Mouse (Mus musculus): ENCODE data around the gene Rtl6. TPM values are rescaled to one million over a fixed set of nuclear protein-coding genes. Genes with fewer than 3 reads are reported as not detected.

Rtl6 gene
- total RNA-seq (2021), result 1 to 10 TPM; 3.5 to 4.3 TPM
- long read RNA-seq, experiment 1, full-length matches to known transcripts, result 9 of 9 reads
- long read RNA-seq, experiment 1, partial matches to known transcripts, result 0 of 9 reads
- long read RNA-seq, experiment 1, other reads (novel, unspliced or antisense), result 0 of 9 reads
- long read RNA-seq, experiment 2, full-length matches to known transcripts, result 19 of 20 reads
- long read RNA-seq, experiment 2, partial matches to known transcripts, result 0 of 20 reads
- long read RNA-seq, experiment 2, other reads (novel, unspliced or antisense), result 1 of 20 reads

DNA sequence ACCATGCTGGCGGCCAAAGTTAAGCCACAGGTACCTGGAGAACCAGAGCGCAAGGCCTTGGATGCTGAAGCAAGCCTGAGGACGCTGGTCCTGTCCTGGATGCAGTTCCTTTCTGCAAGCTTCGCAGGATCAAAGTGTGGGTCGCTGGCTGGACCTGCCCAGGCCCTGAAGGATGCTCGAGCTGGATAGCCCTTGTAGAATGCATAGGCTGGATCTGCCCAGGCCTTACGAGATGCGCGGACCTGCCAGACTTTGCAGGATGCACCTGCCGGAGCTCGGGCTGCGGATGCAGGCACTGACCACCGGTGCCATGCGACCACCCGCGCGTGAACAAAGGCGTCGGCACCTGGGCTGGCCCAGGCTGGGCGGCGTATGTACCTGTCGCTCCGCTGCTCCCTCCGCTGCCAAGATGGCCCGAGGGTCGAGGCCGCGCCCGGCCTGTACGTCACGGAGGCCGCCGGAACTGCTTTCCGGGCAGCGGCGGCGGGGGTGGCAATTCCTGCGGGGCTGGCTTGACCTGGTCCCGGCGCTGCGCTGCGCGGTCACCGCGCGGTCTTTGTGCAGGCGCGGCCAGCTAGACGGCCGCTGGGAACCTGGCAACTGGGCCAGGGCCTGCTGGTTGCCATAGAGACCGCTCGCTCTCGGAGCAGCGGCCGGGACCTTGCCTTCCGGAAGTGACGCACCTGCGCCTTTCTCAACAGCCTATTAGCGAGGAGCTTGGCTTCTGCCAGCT, at the start of gene Rtl6:
TSS of gene Rtl6 (minus strand) at position 635 of the 733 bp plus-strand sequence.
- peak; percentile 75 to 78 for DNase-seq (ENCODE audit: low spot score in 2 of 2)

DNA sequence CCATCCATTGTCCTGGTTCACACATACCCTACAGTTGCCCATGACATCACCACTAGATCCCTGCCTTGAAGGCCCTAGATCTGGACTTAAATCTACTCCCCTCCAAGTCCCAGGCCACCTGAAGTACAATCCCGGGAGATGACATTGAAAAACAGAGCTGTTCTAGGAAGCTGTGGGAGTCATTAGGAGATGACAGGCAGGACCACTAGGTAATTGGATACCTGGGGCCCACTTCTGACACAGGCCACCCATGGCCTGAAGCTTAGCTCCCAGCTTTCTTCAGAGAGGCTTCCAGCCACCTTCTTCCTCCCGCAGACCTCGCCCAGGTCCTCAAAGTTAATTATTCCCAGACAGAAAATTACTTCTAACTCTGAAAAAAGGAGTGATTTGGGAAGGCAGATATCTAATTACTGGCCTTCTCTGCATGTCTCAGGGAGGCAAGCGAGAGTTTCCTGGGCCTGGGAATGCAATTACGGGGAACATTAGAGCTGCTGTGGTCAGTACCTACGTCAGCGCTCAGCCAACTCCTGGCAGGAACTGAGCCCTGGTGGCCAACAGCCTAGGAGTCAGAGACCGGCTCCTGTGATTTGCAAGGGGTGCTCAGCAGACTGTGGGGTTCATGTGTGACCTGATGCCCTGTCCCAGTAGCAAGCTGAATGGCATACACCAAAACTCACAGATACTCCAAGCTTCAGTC, 45.8 kb upstream of the Rtl6 start:
- no peak for DNase-seq (ENCODE audit: low spot score in 2 of 2)

DNA sequence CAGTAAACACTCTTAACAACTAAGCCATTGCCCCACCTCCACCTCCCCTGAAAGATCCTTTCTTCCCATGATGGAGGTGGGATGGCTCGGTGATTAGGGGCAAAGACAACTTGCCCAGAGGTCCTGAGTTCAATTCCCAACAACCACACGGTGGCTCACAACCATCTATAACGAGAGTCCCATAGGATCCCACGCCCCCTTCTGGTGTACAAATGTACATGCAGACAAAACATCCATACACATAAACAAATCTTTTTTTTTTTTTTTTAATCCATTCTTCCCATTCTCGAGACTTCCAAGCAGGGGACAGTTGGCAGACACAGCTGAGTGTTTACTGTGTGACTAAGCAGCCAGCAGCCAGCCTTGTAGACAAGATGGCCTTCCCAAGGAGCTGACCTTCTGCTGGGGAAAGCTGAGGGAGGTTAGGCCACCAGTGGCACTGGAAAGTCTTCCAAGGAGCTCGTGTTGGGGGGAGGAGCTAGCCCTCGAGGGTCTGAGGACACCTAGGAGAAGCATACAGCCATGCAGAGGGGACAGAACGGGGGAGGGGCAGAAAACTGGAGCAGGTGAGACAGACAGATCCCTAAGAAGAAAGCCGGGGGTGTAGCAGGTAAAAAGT, 43.5 kb upstream of the Rtl6 start:
- DNase-seq (ENCODE audit: low spot score in 2 of 2), result no peak

DNA sequence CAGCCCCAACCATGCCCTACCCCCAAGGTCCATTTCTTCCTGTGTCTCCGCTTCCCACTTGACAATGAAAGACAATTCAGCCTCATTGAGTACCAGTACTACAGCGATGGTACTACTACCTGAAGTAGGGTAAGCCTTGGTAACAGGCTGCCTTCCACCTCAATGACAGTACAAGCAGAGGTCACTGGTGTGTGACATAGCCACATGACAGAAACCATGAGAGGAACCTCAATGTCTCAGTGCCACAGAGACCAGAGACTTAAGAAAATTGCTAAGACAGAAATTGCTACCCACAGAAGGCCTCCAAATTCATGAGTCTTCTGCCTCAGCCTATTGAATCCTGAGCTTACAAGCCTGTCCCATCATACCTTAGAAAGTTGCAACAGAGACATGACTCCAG, 41.3 kb upstream of the Rtl6 start:
- no peak for DNase-seq (ENCODE audit: low spot score in 2 of 2)

DNA sequence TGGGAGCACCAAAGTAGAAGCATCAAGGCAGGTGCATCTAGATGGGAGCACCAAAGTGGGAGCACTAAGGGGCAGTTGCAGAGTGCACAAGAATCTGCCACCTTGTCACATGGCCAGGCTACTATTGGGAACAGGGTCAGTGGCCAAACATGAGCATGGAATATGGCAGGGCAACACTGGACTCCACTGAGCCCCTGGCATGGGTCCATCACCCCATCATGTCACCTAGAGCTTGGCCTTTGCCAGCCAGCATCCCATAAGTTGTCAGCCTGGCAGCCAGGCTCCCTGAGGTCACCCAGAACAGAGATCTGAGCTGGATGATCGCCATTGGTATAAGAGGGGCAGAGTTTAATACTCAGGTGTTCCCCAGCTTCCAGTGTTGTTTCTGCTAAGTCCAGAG, 40.2 kb upstream of the Rtl6 start:
- no peak for DNase-seq (ENCODE audit: low spot score in 2 of 2)

DNA sequence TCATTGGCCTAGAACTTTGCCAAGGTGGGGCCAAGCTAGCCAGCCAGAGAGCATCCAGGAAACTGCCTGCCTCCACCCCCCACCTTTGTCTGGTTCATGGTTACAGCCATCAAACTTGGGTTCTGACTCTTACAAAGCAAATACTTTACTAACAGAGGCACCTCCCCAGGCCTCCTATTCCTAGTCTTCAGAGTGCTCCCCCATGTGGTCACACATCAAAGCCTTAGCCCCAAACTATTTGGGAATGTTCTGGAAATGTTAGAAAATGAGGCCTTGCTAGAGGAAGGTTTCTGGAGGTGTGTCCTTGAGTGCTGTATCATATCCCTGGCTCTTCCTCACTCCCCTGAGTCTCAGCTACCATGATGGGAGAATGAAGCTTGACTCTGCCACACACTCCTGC, 39.4 kb upstream of the Rtl6 start:
- no peak for DNase-seq (ENCODE audit: low spot score in 2 of 2)

DNA sequence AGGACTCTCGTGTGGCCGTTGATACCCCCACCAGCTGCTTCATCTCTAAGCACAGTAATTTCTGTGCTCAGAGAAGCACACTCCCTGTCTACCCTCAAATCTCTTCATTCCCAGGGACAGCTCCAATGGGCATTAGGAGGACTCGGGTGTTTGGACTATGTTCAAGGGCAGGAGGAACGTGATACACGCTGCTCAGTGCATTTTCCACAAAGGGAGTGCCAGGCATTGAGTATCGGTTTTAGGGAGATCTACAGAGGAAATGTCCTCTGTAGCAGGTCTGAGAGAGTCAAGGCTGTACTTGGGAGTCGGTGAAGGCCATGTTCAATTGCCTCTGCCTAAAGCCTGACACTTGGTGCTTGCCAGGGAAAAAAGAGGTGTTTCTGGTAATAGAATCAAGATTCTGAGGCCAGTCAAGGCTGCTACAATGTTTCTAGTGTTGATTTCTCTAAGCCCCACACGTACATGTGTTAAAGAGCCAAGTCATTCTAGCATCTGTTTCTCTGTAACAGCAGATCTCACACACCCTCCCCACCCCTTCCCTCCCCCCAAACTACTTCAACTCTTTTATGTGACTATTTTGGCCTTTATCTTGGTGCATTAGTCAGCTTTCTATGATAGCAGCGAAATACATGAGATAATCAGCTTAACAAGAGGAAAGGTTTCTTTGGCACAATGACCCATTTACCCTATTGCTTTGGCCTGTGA, 37.8 kb upstream of the Rtl6 start:
- DNase-seq (ENCODE audit: low spot score in 2 of 2), result no peak

DNA sequence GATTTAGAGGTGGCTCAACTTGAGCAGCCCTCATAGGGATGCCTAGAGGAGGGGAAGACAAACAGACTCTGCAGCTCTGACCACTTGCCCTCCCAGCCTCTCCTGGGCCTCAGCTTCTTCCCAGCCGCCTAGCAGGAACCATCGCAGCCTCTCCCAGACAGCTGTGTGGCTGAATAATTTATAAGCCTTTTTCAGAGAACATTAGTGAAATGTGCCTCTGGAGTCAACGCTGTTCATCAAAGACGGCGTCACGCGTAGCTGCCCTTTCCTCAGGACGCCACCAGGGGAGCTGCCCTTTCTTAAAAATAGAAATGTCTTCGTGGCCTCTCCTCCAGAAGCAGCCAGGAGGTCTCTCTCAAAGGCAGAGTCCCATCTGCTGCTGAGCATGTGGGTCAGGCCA, 35.9 kb upstream of the Rtl6 start:
- no peak for DNase-seq (ENCODE audit: low spot score in 2 of 2)

DNA sequence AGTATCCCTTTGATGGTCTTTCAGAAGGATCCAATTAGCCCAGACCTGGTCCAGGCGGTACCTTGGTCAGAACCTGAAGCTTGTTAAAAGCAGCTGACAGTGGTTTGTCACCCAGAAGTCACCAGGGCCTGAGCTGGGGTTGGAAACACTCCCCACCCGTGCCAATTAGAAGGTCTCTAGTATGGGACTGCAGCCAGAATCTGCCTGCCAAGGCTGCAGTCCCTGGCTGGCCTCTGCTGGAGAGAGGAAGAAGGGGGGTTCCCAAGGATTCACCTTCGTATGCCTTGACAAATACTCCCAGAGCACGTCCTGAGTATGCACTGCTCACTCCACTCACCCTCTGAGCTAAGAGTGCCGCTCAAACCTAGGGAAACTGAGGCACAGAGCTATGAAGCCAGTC, 34.6 kb upstream of the Rtl6 start:
- peak in 1 of 2 experiments; percentile 45 for DNase-seq (ENCODE audit: low spot score in 2 of 2)

DNA sequence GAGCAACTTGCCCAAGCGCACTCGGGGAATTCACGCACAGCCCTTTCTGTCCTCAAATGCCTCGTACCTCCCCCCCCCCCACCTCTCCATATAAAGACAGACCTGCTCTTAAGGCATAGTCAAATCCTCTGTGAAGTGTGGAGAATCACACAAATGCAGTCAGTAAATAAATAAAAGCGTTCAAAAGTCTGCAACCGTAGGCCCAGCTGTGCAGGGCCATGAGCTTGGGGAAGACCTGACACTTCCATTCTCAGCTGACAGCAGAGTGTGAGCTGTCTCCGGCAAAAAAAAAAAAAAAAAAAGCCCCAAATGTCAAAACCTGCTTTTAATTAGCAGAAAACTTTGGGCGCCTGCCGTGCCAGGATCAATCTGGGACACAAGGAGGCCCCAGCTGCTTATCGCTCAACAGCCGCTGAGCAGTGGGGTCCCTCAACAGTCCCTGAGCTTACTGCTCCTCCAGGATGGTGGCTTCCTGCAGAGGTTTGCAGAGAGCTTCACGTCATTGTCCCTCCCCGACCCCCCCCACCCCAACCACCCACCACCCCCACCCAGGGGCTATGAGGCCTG, 34.0 kb upstream of the Rtl6 start:
- DNase-seq (ENCODE audit: low spot score in 2 of 2), result no peak

DNA sequence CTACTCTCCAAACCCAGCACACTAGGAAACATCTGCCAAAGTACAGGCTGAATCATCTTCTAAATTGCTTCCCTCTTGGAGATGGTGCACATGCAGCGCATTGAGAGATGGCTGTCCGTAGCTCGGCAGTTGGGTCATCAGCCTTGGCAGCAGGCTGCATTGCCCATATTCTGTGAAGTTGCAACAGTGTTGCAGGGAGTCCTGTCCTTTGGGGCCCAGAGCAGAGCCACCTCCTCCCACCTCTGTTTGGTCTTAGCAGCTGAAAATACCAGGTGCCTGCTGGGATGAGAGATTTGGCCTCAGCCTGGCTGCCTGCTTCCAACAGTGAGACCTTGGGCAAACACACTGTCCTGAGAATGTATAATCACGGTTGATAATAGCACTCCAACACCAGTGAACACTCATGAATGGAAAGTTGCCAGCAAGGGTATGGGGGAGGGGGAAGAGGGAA, 30.8 kb upstream of the Rtl6 start:
- no peak for DNase-seq (ENCODE audit: low spot score in 2 of 2)

DNA sequence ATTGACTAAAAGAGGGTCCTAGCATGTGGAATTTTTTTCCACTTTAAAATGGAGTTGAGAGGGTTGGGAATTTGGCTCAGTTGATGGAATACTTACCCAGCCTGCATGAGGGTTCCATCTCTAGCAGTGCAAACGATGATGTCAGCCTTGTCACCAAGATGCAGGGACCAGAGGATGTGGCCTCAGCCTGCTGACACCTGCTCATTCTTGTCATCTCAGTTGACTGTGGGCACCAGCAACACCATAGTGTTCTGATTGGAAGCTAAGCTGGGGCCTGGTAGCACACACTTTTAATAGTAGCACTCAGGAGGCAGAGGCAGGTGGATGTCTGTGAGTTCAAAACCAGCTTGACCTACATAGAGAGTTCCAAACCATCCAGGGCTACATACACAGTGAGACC, 21.0 kb upstream of the Rtl6 start:
- no peak for DNase-seq (ENCODE audit: low spot score in 2 of 2)

DNA sequence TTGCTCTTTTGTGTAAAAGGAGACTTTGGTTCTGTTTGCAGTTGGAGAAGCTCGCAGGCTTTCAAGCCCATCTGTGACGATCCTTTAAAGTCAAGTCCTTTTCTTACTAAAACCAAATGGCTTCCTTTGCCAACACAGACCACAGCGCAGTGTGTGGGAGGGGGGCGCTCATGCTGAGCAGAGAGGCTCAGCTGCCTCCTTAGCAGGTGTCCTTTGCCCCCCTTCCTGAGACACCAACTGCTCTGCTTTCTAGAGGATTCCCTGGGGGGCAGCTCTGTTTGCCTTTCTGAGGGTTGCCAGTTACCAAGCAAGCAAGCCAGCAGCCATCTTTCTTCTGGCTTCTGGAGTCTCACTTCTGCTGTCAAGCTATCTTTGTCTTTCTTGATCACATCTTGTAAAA, 19.4 kb upstream of the Rtl6 start:
- no peak for DNase-seq (ENCODE audit: low spot score in 2 of 2)

DNA sequence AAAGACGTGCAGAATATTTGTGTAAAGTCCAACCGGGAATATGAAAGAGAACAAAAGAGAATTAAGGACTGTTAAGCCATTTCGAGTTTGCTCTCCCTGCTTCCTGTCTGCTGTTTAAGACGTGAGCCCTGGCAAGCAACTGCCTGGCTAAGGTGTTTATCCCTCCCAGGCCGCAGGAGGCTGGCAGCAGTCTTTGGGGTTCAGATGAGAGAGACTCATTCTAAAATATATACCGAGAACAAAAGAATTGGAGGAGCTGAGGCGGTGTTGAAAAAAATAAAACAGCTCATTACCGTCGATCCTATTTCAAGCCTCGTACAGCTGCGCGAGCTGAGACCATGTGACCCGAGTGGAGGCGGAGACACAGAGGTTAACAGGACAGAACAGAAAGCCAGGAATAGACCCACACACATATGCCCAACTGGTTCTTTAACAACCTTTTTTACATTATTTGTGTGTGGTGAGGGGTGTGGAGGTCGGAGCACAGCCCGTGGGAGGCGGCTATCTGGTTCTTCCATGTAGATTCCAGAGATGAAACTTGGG, 9.0 kb upstream of the Rtl6 start:
- DNase-seq (ENCODE audit: low spot score in 2 of 2), result no peak

DNA sequence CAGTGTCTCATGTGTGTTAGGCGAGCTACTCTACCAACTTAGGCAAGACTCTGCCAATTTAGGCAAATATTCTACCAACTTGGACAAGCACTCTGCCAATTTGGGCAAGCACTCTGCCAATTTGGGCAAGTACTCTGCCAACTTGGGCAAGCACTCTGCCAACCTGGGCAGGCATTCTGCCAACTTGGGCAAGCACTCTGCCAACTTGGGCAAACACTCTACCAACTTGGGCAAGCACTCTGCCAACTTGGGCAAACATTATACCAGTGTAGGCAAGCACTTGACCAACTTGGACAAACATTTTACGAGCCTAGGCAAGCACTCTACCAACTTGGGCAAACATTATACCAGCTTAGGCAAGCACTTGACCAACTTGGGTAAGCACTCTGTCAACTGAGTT, 3.9 kb upstream of the Rtl6 start:
- no peak for DNase-seq (ENCODE audit: low spot score in 2 of 2)

DNA sequence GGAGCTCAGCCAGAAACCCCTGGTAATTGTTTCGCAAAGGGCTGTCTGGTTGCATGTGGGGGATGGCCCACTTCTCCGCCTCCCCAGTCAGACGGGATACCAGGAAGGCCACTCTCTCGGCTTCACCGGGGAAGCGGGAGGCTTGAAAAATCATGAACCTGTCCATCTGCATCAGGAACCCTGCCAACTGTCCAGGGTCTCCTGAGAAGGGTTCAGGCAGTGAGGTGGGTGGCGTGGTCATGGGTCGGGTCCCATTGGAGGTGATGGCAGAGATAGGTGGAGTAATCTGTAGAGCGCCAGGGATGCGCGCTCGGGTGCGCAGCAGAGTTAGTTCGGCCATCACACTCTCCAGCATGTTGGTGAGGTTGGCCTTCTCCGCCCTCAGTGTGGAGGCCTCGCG, 949 bp downstream of the Rtl6 start:
- DNase-seq (ENCODE audit: low spot score in 2 of 2), result no peak

DNA sequence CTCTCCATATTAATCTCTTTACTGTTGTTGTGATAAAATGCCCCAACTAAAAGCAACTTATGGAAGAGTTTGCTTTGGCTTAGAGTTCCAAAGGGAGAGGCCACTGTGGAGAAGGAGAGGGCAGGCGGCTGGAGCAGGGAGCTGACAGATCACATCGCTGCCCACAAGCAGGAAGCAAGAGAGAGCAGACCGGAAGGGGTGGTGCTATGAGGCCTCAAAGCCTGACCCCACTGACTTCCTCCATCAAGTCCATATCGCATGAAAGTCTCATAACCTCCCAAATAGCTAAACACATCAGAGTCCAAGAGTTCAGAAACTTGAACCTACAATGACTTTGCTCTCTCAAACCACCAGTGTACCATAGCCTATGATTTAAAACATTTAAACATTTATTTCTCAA, 6.6 kb downstream of the Rtl6 start:
- DNase-seq (ENCODE audit: low spot score in 2 of 2), result no peak

DNA sequence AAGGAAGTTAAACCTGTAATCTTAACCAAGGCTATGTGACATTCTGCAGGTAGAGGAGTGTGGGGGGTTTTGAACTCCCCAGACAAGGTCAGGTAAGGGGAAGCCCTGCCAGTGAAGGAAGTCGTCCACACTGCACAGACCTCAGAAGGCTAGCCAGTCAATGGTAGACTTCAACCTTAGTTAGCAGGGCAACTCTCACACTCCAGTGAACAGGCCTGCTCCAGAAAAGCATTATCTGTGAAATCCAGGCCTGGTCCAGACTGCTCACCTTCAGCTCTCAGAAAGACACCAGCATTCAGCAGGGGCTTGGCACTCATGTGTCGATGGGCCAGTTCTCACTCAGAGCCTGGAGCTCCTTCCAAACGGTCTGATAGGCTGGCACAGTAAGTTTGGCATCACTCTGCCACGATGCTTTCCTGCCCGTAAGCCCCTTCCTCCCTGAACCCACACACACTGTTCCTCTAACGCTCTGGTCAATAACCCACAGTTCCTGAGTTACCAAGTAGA, 8.3 kb downstream of the Rtl6 start:
- no peak for DNase-seq (ENCODE audit: low spot score in 2 of 2)

DNA sequence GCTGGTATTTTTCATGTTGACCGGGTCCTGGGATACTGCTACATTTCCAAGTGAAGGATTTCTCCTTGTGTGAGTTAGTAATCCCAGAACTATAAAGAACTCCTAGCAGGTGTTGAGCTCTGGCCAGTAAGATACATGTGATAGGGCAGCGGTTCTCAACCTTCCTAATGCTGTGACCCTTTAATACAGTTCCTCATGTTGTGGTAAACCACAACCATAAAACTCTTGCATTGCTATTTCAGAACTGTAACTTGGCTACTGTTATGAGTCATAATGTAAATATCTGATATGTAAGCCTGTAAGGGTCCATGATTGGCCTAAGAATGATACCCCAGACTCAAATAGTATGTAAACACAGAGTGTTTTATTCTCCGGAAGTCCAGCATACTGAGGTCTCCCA, 11.6 kb downstream of the Rtl6 start:
- no peak for DNase-seq (ENCODE audit: low spot score in 2 of 2)

DNA sequence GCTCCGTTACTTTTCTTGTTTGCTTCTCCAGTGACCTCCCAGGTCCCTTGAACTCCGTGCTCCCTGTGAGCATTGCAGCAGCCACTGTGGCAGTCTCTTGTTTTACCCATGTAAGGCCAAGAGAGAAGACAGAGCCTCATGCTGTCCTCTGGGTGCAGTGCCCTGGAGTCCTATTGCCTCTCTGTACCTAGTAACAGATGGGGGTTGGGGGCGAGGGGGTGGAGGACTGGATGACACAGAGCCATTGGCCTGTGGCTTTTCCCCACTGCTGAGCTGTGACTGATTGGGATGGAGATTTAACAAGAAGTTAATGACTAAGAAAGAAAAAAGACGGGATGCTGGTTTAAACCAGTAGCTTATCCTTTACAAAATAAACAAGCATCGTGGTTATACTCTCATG, 16.4 kb downstream of the Rtl6 start:
- DNase-seq (ENCODE audit: low spot score in 2 of 2), result no peak
